Mouse (Mus musculus): ENCODE results near the gene Coq7. TPM values are rescaled to one million over a fixed set of nuclear protein-coding genes. Genes with fewer than 3 reads are reported as not detected.

The Coq7 gene
- 10 to 100 TPM; 59.5 to 62.9 TPM for total RNA-seq (2021)
- long read RNA-seq, experiment 1, transcript Coq7-201 (6 exons, 914 nt): major isoform, 213 of 220 reads
- long read RNA-seq, experiment 1, partial matches to known transcripts: 4 of 220 reads
- long read RNA-seq, experiment 1, other reads (novel, unspliced or antisense): 1 of 220 reads
- long read RNA-seq, experiment 2, transcript Coq7-201 (6 exons, 914 nt): major isoform, 142 of 149 reads
- long read RNA-seq, experiment 2, partial matches to known transcripts: 3 of 149 reads
- long read RNA-seq, experiment 2, other reads (novel, unspliced or antisense): 4 of 149 reads

DNA sequence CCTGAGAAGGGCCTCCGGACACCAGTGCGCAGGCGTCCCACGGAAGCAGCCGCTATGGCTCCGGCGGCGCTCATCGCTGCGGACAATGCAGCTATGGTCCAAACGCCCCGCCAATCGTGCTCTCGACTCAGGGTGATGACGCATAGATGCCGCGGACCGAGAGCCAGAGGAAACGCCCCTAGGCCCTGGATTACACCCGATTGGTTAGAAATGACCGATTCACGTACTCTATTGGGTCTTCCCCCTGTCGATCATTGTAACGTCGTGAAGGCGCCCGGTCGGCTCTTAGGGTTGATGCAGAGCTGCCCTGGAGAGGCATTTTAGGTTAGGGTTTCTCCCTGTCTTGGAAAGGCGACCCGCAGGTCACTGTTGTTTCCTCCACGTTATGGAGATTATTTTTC is at the start of gene Coq7:
Gene Coq7, minus strand, starts transcription at position 179 of the 401 bp plus-strand sequence.
- peak; percentile 92 for DNase-seq

DNA sequence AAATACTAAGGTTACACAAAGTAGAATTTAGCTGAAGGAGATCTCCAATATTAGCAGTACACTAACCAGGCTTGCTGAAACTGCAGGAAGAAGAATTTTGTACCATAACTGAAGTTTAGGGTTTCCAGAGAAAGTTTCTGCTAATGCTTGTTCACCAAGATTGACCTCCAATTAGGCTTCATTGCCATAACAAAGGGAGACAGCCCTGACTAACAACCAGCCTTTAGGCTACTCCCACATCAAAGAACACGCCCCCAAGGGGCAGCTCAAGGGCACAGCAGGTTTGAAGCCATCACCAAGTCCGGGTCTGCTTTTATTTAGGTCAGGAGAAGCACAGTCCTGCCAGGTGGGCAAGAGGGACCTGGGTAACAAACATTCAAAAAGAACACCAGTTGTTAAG is 46.8 kb upstream of the Coq7 start:
- DNase-seq: no peak

DNA sequence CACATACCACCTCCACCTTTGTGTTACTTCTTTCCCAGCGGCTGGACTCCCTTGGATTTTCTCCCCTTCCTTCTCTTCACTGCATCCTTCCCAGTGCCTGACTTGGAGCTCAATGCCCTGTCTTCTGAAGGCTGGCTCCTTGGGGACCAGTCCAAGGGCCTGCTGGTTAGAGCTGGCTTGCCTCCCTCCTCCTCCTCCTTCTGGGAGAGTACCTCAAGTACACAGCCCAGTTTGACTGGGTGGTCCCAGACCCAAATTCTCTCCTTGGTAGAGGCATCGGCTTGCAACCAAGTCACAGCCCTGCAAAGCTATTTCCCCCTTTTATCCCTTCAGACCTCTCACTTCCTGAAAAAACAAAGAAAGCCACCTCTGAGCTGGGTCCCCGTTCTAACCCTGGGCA is 45.1 kb upstream of the Coq7 start:
- no peak for DNase-seq

DNA sequence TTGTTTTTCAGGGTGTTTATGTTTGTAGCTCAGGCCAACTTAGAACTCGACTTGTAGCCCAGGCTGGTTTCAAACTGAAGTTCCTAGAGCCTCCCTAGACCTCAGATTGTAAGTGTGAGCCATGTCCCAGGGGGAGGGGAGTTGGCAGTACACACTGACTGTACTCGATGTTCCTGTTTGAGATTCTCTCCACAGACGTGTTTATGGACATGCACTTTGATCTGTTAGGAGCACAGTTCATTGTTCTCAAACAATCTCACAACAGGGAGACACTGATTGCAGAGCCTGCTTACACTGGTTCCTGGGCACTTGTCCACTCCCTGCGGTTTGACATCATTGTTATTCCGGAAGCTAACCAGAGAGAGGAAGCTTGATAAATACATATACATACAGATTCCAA is 38.9 kb upstream of the Coq7 start:
- DNase-seq: no peak

DNA sequence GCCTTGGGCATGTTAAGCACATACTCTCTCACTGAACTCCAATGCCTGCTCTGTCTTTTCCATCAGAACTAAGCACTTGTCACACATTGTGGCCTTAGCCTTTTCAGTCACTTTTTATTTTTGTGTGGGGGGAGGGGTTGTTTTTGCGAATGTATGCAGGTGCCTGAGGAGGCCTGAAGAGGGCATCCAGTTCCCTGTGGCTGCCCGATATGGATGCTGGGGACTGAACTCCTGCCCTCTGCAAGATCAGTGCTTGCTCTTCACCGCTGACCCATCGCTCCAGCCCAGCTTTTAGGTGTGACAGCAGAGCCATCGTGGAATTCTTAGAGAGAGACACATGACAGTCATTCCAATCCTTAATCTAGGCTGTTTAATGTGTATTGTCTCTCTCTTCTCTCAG is 38.2 kb upstream of the Coq7 start:
- DNase-seq: no peak

DNA sequence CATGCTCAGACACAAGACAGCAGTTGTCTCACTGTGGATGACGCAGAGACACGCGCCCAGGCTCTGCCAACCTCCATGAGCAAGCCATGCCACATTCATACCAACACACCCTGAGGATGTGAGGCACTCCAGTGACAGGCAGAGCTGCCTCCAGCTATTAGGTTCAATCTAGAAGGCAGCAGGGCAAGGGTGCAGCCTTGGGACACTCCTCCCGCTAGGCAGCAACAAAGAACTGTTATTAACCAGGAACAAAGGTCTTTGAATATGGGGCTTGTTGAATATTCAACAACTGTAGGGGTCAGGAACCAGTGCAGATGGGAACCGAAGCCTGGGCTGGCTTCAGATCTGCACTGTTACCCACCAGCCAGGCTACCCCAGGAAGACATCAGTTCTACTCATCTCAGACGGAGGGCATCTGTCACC is 36.0 kb upstream of the Coq7 start:
- DNase-seq: no peak

DNA sequence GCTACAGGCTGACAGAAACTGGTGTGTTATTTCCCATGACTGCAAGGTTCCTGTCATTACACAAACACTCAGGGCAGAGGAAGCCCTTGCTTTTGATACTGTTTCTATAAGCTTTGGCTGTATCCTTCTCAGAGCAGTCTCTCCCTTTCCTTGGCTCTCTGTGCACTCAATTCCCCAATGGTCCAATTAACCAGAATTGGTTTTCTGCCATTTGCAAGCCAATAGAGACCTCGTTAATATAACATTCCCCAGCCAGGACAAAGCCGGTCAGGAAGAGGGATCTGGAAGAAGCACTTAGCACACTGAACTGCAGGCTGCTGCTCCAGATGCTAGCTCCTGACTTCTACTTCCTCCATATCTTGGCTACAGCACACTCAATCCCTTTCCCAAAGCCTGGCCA is 21.1 kb upstream of the Coq7 start:
- no peak for DNase-seq

DNA sequence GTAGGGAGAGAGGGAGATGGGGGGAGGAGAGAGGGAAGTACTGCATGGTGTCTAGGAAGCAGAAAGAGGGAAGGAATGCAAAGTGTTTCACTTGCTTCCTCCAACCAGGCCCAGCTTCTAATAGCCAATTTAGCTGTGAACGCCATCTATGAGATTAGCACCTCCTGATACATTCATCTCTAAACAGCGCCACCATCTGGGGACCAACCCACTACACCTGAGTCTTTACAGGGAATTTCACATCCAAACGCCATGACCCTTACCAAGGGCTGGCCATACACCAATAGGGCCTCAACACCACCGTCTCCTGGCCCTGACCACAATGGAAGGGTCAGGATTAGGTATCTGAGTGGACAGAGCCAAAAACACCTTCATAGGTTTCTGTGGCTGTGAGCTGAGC is 20.7 kb upstream of the Coq7 start:
- DNase-seq: no peak

DNA sequence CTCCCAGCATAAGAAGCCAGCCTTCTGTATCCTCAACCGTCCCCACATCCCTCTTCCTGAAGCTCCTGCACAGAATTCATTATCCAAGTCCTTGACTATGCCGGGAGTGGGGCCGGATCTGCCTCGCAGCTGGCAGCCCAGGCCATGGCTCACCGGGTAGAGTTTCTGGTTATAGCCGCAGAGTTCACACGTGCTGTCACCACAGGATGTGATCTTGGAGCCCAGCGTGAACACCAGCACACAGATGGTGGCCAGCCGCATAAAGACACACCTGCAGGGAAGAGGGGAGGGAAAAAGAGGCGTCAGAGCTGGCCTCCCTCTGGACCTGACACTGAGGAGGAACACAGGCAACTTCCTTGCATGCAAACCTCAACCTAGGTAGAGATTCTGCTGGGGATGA is 14.3 kb upstream of the Coq7 start:
- DNase-seq: no peak

DNA sequence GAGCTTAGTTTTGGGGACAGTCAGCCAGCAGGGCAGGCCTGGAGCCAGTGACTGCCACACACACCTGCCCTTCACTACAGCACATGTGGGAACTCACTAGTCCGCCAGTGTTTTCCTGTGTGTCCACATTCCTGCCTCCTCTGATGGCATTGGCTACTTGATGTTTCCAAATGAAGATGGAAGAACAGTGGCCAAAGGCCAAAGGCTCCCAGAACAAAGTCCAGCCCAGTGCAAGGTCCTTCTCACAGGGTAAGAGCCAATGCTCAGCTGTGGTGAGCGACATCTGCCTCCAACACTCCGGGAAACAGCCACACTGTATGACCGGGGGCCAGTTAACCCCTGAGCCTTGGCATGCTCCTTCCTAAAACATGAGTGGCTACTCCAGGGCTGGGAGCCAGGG is 11.0 kb upstream of the Coq7 start:
- no peak for DNase-seq

DNA sequence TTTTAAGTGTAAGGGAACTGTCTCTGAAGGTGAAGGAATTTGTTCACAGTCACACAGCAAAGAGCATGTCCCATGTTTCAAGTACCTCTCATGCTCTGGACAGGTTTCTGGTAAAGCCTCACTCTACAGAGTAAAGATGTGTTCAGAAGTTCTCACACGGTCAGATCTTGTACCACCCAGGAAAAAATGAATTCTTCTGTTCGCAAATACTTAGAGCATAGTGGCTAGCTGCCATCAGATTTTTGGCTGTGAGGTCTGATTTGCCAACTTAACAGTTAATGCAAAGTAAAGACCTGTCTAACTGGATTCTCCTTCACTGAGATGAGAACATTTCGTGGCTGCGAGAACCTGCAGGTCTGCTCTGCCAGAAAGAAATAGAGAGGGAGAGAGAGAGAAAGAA is 1.9 kb upstream of the Coq7 start:
- DNase-seq: no peak

DNA sequence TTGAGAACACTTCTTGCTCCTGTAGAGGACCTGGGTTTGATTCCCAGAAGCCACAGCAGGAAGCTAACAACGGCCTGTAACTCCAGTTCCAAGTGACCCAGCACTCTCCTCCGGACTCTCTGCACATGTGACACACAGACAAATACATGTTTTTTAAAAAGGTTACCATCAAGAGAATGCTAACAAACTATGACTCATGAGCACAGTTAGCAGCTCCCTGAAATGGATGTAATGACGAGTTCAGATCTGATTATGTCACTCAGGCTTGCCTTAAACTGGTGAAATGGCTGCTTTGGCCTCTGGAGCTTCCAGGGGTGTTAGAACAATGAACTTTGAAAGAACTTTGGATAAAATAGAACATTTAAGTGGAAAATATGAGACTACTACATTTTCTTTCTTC is 1.2 kb upstream of the Coq7 start:
- DNase-seq: no peak

DNA sequence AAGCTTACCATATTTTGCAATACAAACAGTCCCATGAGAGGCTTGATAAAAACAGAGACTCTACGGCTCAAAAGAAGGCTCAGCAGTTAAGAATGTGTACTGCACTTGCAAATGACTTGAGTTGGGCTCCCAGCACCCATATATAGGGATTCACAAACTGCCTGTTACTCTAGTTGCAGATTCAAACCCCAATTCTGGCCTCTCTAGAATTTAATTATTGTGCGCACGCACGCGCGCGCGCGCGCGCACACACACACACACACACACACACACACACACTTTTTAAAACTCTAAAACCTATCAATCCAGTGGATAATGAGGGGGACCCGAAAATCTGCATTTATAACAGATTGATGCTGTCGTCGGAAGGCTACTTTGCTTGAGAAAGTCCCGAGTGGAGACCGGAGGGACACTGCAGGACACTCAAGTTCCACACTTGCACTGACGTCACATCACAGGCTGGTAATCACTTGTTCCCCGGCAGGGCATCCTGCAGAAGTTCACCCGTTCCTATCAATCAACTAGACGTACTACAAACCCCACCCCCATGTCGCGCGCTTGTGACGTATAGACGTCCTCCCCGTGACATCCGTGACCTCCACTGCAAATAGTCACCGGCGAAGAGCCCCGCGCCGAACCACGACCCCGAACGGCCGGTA is 508 bp downstream of the Coq7 start:
- DNase-seq: peak; percentile 93

DNA sequence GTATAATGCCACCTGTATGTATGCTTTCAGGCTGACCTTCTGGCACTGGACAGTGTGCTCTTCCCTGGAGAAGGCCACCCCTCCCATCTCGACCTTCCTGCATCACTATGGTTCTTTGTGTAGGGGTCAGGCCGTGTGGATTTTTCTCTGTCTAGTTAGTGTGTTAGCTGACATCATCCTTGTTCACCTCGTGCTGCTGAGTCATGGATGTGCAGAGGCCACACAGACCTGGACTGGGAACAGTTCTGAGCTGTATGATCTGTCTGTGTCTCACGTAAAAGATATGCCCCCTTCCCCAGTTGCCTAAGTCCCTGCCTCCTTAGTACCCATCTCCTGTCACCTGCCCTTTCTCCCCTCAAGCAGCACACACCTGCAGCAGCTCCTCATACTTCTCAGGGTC is 6.2 kb downstream of the Coq7 start:
- no peak for DNase-seq

DNA sequence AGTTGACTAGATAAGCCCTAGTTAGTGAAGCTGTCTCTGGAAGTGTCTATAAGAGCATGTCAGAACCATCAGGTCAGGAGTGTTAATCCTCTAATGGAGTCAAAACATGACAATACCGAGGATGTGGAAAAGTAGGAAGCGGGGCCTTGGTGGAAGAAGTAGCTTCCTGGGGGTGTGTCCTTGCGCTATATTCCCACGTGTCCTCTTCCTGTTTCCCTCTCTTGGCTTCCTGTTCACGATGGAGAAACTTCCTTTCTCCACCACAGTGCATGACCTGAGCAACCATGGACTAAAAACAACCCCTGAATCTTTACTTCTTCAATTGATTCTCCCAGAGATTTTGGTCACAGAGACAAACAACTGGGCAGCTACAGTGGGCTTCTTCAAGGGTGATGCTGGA is 11.1 kb downstream of the Coq7 start:
- no peak for DNase-seq

DNA sequence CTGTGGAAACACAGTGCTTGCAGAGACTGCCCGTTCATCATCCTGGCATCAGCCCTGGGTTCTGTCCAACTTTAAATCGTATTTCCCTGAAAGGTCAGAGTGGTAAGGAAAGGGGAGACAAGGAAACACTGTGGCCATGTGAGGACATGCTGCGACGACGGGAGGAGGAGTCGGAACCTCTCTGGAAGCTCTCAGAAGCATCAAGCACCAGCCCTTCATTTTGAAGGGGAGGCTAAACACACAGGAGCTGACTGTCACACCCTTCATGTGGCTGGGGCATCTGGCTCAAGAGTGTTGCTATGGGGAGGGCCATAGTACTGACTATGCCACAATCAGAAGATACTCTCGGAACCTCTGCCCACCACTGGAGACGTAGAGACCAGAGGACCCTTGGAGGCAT is 13.5 kb downstream of the Coq7 start:
- DNase-seq: no peak

DNA sequence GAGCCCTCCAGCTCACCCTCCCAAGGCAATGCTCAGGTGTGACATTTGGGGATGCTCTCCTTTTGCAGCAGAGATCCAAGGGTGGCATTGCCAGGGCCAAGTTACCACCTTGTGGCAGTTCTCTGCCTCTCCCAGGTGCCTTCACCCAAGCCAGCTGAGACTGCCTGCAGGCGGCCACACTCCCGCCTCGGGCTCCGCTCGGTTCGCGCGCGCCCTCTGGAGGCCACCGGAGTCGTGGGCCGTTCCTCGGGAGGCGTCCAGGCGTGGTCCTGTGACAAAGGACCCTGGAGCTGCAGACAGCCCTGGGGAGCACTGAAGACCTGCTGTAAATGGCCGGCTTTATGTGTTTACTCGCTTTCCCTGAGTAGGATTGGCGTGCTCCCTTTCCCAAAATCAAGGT is 14.5 kb downstream of the Coq7 start:
- DNase-seq: peak; percentile 49

DNA sequence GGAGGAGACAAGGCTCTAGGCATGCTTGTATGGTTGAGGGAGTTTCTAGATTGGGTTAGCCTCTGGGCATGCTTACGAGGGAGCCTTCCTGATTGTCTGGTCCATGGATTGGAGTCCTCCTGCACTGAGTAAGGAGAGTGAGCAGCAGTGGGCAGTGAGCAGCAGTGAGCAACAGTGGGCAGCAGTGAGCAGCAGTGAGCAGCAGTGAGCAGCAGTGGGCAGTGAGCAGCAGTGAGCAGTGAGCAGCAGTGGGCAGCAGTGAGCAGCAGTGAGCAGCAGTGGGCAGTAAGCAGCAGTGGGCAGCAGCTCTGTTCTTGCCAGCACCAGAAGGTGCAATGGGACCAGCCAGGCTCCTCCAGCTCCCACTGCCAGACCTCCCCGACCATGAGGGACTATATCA is 15.3 kb downstream of the Coq7 start:
- no peak for DNase-seq

DNA sequence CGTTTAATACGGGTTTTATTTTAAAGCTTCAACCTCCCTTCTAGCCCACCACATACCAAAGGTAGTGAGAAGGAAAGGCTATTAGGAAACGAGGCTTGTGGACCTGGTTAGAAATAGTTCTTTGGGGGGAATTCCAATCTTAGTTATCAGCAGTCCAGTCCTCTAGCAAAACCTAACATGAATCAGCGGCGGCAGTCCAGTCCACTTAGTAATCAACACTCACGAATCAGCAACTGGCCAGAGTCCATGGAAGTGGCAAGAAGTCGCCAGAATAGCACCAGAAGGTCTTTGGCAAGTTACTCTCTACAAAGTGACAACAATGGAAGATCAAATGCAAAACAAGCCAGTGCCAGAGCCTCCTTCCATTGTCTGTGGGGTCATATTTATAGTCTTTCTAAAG is 24.6 kb downstream of the Coq7 start:
- DNase-seq: no peak

DNA sequence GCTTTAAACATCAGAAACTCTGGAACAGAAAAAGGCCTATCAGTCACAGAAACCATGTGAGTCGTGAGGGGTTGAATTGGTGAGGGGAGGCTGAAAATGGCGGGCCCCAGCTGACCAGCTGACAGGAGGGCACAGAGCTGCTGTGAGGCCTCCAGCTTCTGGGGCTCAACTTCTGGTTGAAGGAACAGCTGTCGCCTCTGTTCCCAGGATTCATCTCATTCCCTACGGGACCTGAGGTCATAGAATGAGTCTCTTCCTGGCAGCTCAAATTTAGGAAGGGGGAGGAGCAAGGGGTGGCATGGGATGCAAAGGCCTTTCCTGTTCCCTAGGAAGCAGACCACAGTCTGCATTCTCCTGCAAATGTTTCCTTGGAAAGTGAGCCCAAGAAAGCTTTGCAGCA is 29.3 kb downstream of the Coq7 start:
- no peak for DNase-seq

DNA sequence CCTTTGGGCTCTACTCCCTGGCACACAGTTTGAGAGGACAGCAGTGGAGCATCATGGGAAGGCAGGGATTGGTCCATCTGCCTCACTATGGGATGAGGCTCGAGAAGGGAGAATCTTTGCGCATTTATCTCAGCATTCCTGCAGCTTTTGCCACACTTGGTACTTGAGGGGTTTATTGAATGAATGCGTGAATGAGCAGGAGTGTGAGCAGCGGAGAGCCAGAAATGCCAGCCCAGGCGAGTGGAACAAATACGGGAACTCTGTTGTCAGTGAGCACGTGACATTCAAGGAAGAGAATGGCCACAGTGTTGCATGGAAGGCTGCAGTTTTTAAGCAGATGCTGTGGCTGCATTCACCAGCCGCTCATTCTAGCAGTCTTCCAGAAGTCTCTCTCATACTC is 30.8 kb downstream of the Coq7 start:
- DNase-seq: no peak

DNA sequence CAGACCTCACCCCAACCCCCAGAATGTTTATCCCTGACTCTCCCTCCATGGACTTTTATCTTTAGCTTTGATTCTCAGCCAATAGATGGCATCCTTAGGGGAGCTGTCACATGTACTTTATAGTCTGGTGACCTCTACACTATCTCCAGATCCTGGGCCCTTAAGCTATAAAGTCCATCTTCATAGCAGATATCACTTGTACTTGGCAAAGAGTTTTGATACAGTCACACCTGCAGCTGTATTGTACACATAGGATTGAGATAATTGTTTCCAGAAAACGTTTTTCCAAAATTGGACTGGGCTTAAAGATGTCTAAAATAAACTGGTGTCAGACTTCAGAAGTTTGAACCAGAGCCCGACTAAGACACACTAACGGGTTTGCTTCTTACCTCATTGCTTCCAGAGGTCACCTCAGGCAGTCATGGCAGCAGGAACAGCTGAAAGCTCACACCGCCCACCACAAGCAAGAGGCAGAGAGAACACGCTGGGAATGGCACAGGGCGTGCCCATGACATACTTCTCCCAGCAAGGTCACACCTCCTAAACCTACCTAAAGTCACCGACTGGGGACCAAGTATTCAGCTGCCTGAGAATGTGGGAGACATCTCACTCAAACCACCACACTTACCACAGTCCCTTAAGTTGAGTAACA is 33.2 kb downstream of the Coq7 start:
- DNase-seq: peak; percentile 48

DNA sequence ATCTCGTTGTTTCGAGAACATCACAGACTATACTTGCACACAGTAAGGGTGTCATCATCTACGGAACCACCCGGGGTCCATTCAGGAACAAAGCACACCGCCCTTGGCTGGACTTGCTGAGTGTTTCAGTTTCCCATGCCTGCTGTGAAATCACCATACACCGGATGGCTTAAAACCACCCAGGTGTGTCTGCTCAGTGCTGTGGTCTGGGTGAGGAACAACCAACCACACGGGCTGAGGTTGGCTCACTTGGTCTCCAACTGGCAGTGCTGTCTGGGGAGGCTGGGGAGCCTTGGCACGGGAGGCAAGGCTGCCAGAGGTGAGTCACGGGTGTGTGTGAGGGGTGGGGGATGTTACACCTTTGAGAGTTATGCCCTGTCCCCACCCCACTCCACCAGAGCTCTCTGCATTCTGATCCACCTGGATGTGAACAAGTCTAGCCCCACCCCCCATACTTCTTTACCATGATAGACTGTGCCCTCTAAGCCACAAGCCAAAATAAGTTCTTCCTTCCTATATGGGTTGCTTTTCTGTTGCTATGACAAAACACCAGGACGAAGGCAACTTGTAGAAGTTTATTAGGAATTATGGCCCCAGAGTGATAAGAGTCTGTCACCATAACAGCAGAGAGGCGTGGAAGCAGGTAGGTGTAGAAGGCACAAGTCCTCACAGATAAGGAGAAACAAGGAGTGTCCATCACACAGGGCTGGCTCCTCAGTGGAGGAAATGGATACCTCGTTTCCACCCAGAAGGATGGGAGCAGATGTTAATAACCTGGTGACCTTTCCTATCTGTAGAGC is 34.0 kb downstream of the Coq7 start:
- DNase-seq: no peak

Data from gastrocnemius, postnatal 25 days (tissue).